Mouse (Mus musculus): ENCODE measurements at regions not wholly inside any gene's neighbourhood (a gene's known extent, or its start where the extent isn't known, plus 50 kb on each side); places are given as distances from the start of the nearest gene placed in this dataset.
A peak's percentile ranks its signal among the peaks of the same experiment; 100 is the strongest.

- 89% methylated on average over 10 of the region's 10 CpGs for WGBS
- ATAC-seq, result no peak
- no peaks in the 10 kb centered on the region for H3K4me1 ChIP-seq (replicated peaks)
- no peaks in the 10 kb centered on the region for H3K36me3 ChIP-seq
- no peaks in the 10 kb centered on the region for H3K27me3 ChIP-seq
- H3K9me3 ChIP-seq, result 0 out of 2 replicates have a peak, but pooled peaks cover 2% of the 10 kb centered on the region
- no peak overlapping the region for H3K4me3 ChIP-seq (replicated peaks)
- no peak overlapping the region for H3K9ac ChIP-seq (replicated peaks)
- no peak overlapping the region for H3K4me2 ChIP-seq (replicated peaks)
- H3K27ac ChIP-seq, result no peak overlapping the region
These were observed 94.9 kb upstream of the Mylip start for GRCm38 (mm10) chr13:45294691-45295090.

- H3K4me1 ChIP-seq (replicated peaks), result no peaks in the 10 kb centered on the region
- H3K27ac ChIP-seq, result no peak overlapping the region
- no peak overlapping the region for H3K4me3 ChIP-seq (replicated peaks)
- no peak overlapping the region for H3K4me2 ChIP-seq (replicated peaks)
- H3K27me3 ChIP-seq, result no peaks in the 10 kb centered on the region
- no peaks in the 10 kb centered on the region for H3K36me3 ChIP-seq
- H3K9ac ChIP-seq (replicated peaks), result no peak overlapping the region
- WGBS, result 96% methylated on average over 8 of the region's 8 CpGs
- no peaks in the 10 kb centered on the region for H3K9me3 ChIP-seq
- ATAC-seq, result no peak
These were observed 88.9 kb upstream of the Mylip start for GRCm38 (mm10) chr13:45300610-45301009.

GRCm38 (mm10) chr13:45301191-45301905 lies 88.2 kb upstream of the Mylip start:
- Histone ChIP-seq H3K36me3 (no peaks in the 10 kb centered on the region), H3K4me3 (replicated peaks) (no peak overlapping the region), H3K27me3 (no peaks in the 10 kb centered on the region), H3K4me2 (replicated peaks) (no peak overlapping the region), H3K27ac (no peak overlapping the region), H3K4me1 (replicated peaks) (no peaks in the 10 kb centered on the region), H3K9me3 (no peaks in the 10 kb centered on the region), H3K9ac (replicated peaks) (no peak overlapping the region)
- ATAC-seq, result no peak
- 80% methylated on average over 10 of the region's 10 CpGs for WGBS

DNA sequence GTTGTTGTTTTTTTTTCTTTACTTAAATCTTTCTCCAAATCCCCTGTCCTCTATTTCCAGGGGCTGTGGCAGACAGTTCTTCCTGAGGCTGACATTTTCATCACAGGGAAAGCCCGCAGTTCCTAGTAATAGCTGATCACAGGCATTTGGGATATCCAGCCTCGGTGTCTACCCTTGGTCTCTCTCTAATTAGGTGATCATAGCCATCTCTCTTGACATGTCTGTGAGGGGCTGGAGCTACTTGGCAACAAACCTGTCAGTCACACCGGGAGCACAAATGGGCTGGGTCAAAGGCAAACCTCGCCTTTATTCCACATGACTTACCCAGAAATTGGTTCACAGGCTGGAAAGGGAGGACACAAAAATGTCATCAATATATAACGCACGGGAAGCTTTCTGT lies 86.7 kb upstream of the Mylip start:
- Histone ChIP-seq H3K9me3 (no peaks in the 10 kb centered on the region), H3K27ac (no peak overlapping the region), H3K4me2 (replicated peaks) (no peak overlapping the region), H3K27me3 (no peaks in the 10 kb centered on the region), H3K4me1 (replicated peaks) (no peaks in the 10 kb centered on the region), H3K9ac (replicated peaks) (no peak overlapping the region), H3K36me3 (no peaks in the 10 kb centered on the region), H3K4me3 (replicated peaks) (no peak overlapping the region)
- WGBS, result 58% methylated on average over 6 of the region's 6 CpGs
- no peak for ATAC-seq

DNA sequence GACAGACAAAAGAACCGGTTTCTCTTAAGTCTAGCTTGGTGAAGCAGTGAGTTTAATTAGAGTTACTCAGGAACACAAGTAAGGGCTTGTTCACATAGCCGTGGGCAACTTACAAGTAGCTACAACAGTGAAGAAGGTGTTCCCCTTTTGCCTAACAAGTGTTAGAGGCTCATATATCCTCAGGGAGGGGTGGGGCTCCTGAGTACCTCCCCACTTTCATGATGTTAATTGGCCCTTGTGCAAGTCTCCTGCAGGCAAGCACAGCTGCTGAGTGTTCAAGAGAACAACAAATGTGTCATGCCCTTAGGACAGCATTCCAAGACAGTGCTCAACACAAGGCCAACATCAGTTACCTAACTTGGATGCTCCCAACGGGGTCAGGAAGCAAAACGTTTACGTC lies 83.4 kb upstream of the Mylip start:
- no peak overlapping the region for H3K9ac ChIP-seq (replicated peaks)
- H3K27ac ChIP-seq, result no peak overlapping the region
- no peak overlapping the region for H3K4me2 ChIP-seq (replicated peaks)
- 82% methylated on average over 5 of the region's 5 CpGs for WGBS
- H3K4me1 ChIP-seq (replicated peaks), result no peaks in the 10 kb centered on the region
- H3K27me3 ChIP-seq, result no peaks in the 10 kb centered on the region
- no peak for ATAC-seq
- H3K9me3 ChIP-seq, result no peaks in the 10 kb centered on the region
- no peaks in the 10 kb centered on the region for H3K36me3 ChIP-seq
- no peak overlapping the region for H3K4me3 ChIP-seq (replicated peaks)

DNA sequence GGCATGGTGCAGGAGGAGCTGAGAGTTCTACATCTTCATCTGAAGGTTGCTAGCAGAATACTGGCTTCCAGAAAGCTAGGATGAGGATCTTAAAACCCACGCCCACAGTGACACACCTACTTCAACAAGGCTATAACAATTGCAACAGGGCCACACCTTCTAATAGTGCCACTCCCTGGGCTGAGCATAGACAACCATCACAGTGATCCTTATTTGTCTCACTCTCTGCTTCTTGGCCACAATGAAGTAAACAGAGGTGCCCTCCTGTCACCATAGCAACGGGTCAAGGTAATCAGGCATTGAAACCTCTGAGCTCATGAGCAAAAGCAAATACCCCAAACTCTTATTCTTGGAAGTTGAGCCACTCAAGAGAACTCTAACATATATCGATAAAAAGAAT lies 82.3 kb upstream of the Mylip start:
- Histone ChIP-seq H3K9me3 (no peaks in the 10 kb centered on the region), H3K36me3 (no peaks in the 10 kb centered on the region), H3K27me3 (no peaks in the 10 kb centered on the region), H3K27ac (no peak overlapping the region), H3K4me3 (replicated peaks) (no peak overlapping the region), H3K4me1 (replicated peaks) (no peaks in the 10 kb centered on the region), H3K9ac (replicated peaks) (no peak overlapping the region), H3K4me2 (replicated peaks) (no peak overlapping the region)
- ATAC-seq, result no peak
- WGBS, result 91% methylated on average over 3 of the region's 3 CpGs

DNA sequence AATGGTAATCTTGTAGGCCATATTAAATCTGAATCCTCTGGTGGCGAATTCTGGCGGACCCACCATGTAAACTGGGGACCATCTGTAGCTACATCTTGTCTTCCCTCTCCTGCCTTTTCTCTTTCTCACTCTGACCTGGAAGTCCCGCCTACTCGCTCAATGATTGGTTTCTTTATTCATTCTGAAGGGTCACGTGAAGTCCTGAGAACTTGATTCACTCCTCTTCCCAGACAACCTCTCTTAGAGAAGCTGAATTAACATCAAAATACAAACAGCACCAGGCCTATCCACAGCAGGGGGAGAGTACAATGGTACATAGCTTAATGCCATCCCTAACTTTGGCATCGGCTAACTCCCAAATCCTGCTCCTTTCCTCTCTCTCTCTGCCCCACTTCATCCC lies 69.9 kb upstream of the Mylip start:
- ATAC-seq, result no peak
- H3K4me1 ChIP-seq (replicated peaks), result no peaks in the 10 kb centered on the region
- no peak overlapping the region for H3K27ac ChIP-seq
- H3K9ac ChIP-seq (replicated peaks), result no peak overlapping the region
- H3K4me3 ChIP-seq (replicated peaks), result no peak overlapping the region
- WGBS, result 76% methylated on average over 6 of the region's 6 CpGs
- no peaks in the 10 kb centered on the region for H3K36me3 ChIP-seq
- H3K9me3 ChIP-seq, result no peaks in the 10 kb centered on the region
- no peaks in the 10 kb centered on the region for H3K27me3 ChIP-seq
- H3K4me2 ChIP-seq (replicated peaks), result no peak overlapping the region

DNA sequence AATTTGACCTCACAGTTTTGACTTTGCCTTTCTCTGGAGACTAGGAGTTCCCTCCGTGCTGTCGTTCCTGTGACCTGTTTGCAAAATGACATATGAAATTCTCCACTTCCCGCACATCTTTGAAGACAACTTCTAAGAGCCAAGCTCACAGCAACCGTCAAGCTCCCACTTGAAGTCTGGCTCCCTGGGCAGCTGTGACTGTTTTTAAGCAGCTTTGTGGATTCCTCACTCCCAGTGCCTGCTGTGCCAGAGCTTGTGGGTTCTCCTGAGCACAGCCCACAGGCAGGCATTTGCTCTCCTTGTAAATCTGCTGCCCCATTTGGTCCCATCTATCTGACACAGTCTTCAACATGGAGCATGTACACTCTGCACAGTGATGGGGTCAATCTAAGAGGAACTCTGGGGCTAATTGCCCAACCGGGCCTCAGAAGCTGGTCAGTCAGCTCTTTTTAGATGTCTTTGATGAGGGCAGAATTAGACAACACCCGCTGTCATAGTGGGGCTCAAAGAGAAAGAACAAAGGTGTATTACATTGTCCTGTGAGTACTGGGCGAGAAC lies 63.7 kb upstream of the Mylip start:
- no peak overlapping the region for H3K4me3 ChIP-seq (replicated peaks)
- H3K9ac ChIP-seq (replicated peaks), result no peak overlapping the region
- H3K27ac ChIP-seq, result no peak overlapping the region
- no peak overlapping the region for H3K4me2 ChIP-seq (replicated peaks)
- ATAC-seq, result peak; percentile 50; the same call in 1 of the 2 replicates
- H3K27me3 ChIP-seq, result no peaks in the 10 kb centered on the region
- 70% methylated on average over 7 of the region's 7 CpGs for WGBS
- H3K9me3 ChIP-seq, result no peaks in the 10 kb centered on the region
- no peaks in the 10 kb centered on the region for H3K36me3 ChIP-seq
- no peaks in the 10 kb centered on the region for H3K4me1 ChIP-seq (replicated peaks)

DNA sequence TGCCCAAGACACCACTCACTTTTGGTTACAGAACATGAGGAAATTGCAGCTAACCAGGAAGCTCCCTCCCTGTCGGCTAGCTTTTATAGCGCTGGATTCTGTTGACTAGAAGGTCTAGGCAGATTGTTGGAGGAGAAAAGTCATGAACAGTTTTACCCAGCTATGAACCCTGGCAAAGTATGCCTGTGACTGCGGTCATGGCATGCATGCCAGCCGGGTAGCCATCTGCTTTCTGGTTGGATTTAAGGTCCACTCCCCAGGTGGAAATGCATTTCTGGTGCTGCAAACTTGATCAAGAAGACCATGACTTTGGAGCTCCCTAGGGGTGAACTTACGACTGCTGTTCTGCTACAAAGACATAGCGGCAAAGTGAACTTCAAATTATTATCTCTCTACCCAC lies 62.8 kb upstream of the Mylip start:
- Histone ChIP-seq H3K9me3 (no peaks in the 10 kb centered on the region), H3K4me3 (replicated peaks) (no peak overlapping the region), H3K9ac (replicated peaks) (no peak overlapping the region), H3K36me3 (no peaks in the 10 kb centered on the region), H3K4me2 (replicated peaks) (no peak overlapping the region), H3K27me3 (no peaks in the 10 kb centered on the region), H3K4me1 (replicated peaks) (no peaks in the 10 kb centered on the region), H3K27ac (no peak overlapping the region)
- 94% methylated on average over 6 of the region's 6 CpGs for WGBS
- ATAC-seq, result no peak

- 87% methylated on average over 8 of the region's 8 CpGs for WGBS
- ATAC-seq, result no peak
These were observed 59.0 kb upstream of the Mylip start for GRCm38 (mm10) chr13:45330561-45330960.

GRCm38 (mm10) chr13:45332031-45332430 lies 57.5 kb upstream of the Mylip start:
- no peak overlapping the region for H3K9ac ChIP-seq (replicated peaks)
- no peaks in the 10 kb centered on the region for H3K9me3 ChIP-seq
- WGBS, result 94% methylated on average over 3 of the region's 3 CpGs
- no peaks in the 10 kb centered on the region for H3K36me3 ChIP-seq
- H3K27me3 ChIP-seq, result no peaks in the 10 kb centered on the region
- H3K4me2 ChIP-seq (replicated peaks), result no peak overlapping the region
- no peaks in the 10 kb centered on the region for H3K4me1 ChIP-seq (replicated peaks)
- no peak for ATAC-seq
- H3K4me3 ChIP-seq (replicated peaks), result no peak overlapping the region
- no peak overlapping the region for H3K27ac ChIP-seq

More at GRCm38 (mm10) chr13:45330561-45330960, 59.0 kb upstream of the Mylip start:
- H3K4me1 ChIP-seq (replicated peaks), result no peaks in the 10 kb centered on the region
- no peak overlapping the region for H3K4me3 ChIP-seq (replicated peaks)
- no peaks in the 10 kb centered on the region for H3K9me3 ChIP-seq
- no peak overlapping the region for H3K27ac ChIP-seq
- no peaks in the 10 kb centered on the region for H3K36me3 ChIP-seq
- H3K27me3 ChIP-seq, result no peaks in the 10 kb centered on the region
- H3K4me2 ChIP-seq (replicated peaks), result no peak overlapping the region
- no peak overlapping the region for H3K9ac ChIP-seq (replicated peaks)

- 78% methylated on average over 5 of the region's 5 CpGs for WGBS
- no peak overlapping the region for H3K4me3 ChIP-seq (replicated peaks)
These were observed 55.9 kb upstream of the Mylip start for GRCm38 (mm10) chr13:45333634-45334033.

More at GRCm38 (mm10) chr13:45333634-45334033, 55.9 kb upstream of the Mylip start:
- no peak overlapping the region for H3K27ac ChIP-seq
- H3K4me2 ChIP-seq (replicated peaks), result no peak overlapping the region
- no peaks in the 10 kb centered on the region for H3K4me1 ChIP-seq (replicated peaks)
- no peaks in the 10 kb centered on the region for H3K27me3 ChIP-seq
- ATAC-seq, result no peak
- no peak overlapping the region for H3K9ac ChIP-seq (replicated peaks)
- no peaks in the 10 kb centered on the region for H3K9me3 ChIP-seq
- no peaks in the 10 kb centered on the region for H3K36me3 ChIP-seq
